Mouse (Mus musculus): ENCODE data around the gene Tcl1b2.
"Not testable (repeated sequence)": the region's sequence is repeated elsewhere in the genome, so short reads cannot be mapped to it uniquely, and the experiment has no call there.

Gene Tcl1b2

GRCm38 (mm10) chr12:105166734-105167133 lies 20.9 kb downstream of the Tcl1b2 start:
- no peak for DNase-seq (ENCODE audit: extremely low read depth, low read depth)

GRCm38 (mm10) chr12:105173366-105173765 lies 27.6 kb downstream of the Tcl1b2 start:
- no peak for DNase-seq (ENCODE audit: extremely low read depth, low read depth)

GRCm38 (mm10) chr12:105174318-105174717 lies 28.5 kb downstream of the Tcl1b2 start:
- DNase-seq (ENCODE audit: extremely low read depth, low read depth) = not testable (repeated sequence)

GRCm38 (mm10) chr12:105176044-105176443 lies 30.2 kb downstream of the Tcl1b2 start, which contains the start of gene Tcl1b5:
Gene Tcl1b5, plus strand, starts transcription at chr12:105176344.
- not testable (repeated sequence) for DNase-seq (ENCODE audit: extremely low read depth, low read depth)

GRCm38 (mm10) chr12:105181040-105181644 lies 35.3 kb downstream of the Tcl1b2 start:
- not testable (repeated sequence) for DNase-seq (ENCODE audit: extremely low read depth, low read depth)

GRCm38 (mm10) chr12:105188980-105189379 lies 43.2 kb downstream of the Tcl1b2 start:
- not testable (repeated sequence) for DNase-seq (ENCODE audit: extremely low read depth, low read depth)

GRCm38 (mm10) chr12:105190743-105191142 lies 44.9 kb downstream of the Tcl1b2 start, which contains the start of gene Tcl1b3:
Gene Tcl1b3, plus strand, starts transcription at chr12:105191043.
- DNase-seq (ENCODE audit: extremely low read depth, low read depth) = not testable (repeated sequence)

- DNase-seq (ENCODE audit: extremely low read depth, low read depth) = not testable (repeated sequence)
Observed at GRCm38 (mm10) chr12:105199684-105200497, 54.1 kb downstream of the Tcl1b2 start.

- DNase-seq (ENCODE audit: extremely low read depth, low read depth) = not testable (repeated sequence)
Observed at GRCm38 (mm10) chr12:105201657-105202056, 55.8 kb downstream of the Tcl1b2 start, which contains the start of gene Tcl1b4. Gene Tcl1b4, plus strand, starts transcription at chr12:105201957.
